Mouse (Mus musculus): Measurements from ENCODE around the gene Klhl41. TPM values are rescaled to one million over a fixed set of nuclear protein-coding genes. Genes with fewer than 3 reads are reported as not detected.

Klhl41 gene
- total RNA-seq, 4 experiments from 2014 or later, result 0.21 to 0.59 (median 0.54) TPM

DNA sequence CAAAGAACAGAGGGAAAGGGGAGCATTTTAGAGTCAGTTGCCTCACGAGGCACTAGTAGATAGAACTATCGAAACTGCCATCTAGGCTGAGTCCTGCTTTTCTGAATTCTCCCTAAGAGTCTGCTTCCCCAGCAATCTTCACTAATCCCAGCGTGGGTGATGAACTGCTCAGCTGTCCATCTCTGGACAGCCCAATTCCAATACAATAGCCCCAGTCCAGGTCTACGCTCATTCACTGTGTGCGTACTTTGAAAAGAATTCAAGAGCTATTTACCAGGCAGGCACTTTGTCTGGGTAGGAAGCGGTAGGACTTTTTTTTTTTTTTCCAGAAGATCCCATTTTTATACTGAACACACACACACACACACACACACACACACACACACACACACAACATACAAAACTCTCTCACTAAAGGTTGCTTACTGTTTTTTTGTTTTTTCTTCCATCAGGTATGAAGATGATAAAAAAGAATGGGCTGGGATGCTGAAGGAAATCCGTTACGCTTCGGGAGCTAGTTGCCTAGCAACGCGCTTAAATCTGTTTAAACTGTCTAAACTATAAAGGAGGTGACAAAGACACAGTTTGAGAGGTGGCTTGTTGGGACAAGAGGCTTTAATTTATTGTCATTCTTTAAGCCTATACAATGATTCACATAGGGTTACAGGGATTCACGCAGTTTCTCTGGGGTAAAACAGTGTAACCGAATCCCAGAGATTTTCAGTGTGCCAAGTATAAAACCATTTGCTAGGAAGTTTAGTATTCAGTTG lies 13.3 kb downstream of the Klhl41 start:
- no peak for DNase-seq

DNA sequence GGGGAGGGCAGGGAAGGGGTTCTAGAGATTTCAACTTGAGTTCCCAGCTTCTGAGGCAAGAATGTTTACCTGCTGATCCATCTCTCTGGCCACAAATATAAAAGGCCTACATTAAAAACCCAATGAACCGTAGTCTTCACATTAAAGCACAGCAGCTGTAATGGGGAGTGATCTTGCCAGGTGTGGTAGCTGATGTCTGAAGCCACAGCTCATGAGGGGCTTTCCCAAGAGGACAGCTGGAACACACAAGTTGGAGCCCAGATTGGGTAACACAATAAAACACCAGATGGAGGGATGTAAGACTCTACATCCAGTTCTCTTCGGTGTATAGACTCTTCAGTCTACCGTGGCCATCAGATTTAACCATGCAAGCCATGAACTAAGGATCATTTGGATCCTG lies 14.6 kb downstream of the Klhl41 start:
- DNase-seq, result no peak

- no peak for DNase-seq
These were observed 20.3 kb downstream of the Klhl41 start for GRCm38 (mm10) chr2:69690214-69690613.

DNA sequence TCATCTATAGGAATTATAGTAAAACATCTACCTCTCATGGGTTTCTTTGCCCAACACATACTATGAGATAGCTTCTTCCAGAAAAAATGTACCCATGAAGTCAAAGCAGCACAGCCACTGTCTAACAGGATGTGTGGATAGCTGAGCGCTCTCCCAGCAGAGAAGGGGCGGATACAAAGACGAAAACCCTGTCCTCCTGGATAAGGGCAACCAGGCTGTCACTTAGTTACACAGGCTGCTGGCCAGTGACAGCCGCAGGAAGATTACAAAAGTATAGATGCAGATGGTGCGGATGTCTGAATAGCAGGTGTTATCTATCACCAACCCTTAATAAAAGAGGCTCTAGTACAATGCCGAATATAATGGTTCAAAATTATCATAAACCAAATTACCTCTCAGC lies 20.9 kb downstream of the Klhl41 start:
- DNase-seq, result no peak

DNA sequence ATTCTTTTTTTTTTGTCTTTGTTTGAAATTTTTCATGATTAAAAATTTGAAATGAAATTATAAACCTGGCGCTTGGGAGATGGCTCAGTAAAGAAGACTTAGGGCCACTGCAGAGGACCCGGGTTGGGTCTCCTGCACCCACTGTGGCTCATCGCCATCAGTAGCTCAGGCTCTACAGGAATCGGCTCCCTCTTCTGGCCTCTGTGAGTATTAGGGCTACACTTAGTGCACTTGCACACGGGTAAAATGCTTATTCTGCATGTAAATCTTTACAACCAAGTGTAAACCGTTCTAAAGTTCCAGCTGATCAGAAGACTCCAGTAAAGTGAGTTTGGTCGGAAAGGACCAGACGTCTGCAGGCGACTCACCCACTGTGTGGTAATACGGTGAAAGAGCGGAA lies 23.6 kb downstream of the Klhl41 start:
- no peak for DNase-seq

DNA sequence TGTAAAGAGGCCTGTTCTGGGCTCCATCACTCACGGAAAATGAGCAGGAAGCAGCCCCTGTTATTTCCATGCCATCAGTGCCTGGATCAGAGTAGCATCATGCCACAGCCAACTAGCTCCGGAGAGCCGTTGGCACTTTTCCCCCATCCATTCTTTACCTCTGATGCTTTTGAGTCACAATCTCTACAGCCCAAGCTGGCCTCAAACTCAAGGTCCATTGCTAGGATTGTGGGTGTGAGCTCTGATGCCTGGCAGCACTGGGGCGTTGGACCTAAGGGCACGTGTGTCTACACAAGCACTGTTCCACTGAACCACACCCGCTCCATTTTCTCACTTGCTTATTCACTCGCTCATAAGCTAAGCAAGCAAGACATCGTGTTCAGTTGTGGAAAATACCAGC lies 30.5 kb downstream of the Klhl41 start:
- no peak for DNase-seq

DNA sequence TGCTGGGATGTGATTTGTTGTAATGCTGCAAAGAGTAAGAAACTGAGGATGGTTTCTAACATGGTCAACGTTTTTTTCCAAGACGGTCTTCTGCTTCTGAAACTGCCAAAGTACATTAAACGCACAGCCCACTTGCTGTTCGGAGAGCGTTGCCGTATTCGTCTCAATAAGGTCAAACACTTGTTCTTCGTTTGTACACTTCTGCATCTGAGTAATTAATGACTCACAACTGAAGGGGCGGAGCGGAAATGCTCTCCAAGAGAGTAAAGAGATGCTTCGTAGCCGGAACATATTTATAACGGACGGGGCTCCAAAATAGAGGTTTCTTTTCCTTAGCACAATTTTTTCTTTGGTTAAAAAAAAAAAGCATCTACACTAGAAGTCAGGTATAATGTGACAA lies 42.3 kb downstream of the Klhl41 start:
- no peak for DNase-seq

DNA sequence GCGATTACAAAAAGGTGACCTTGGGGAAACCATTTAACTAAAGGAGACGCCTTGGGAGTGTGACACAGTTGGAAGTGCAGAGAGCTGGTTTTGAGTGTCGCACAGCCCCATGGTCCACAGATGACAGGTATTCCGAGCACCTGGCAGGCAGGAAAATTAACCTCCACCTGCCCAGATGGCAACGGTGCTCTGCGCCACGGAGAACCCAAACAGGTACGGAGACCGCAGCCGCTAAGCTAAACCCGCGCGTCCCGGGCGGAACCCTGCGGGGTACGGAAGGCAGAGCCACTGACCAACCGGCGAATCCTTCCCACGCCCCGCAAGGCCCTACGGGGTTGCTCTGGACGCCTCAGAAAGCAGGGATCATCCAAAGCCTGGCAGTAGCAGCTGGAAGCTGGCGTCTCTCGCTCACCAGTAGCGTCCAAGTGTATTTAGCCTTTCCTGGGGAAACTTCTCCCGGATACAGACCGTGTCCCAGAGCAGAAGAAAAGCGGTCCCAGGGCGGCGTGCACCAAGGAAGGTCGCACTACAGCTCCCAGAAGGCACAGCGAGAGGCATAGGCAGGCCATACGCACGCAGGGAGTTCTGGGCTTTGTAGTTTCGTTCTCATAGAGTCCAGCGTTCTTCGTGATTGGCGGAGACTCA lies 43.2 kb downstream of the Klhl41 start, which contains the start of gene Fastkd1:
TSS of gene Fastkd1 (minus strand) at position 536 of the 645 bp plus-strand sequence.
- peak; percentile 88 for DNase-seq

DNA sequence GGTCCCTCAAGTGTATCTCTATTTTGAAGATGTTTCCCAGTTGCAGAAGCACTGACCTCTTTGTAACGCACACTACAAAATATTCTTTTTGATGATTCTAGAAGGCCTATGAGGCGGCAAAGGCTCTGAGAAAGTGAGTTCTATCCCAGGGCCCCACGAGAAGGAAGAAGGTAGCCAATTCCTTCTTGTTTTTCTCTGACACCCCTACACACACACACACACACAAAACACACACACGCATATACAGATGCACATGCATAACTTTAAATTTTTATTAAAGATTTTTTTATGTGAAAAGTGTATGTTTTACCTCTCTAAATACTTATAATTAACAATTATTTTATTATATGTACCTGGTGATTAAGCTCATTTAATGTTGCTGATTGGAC lies 43.7 kb downstream of the Klhl41 start:
- DNase-seq, result no peak

DNA sequence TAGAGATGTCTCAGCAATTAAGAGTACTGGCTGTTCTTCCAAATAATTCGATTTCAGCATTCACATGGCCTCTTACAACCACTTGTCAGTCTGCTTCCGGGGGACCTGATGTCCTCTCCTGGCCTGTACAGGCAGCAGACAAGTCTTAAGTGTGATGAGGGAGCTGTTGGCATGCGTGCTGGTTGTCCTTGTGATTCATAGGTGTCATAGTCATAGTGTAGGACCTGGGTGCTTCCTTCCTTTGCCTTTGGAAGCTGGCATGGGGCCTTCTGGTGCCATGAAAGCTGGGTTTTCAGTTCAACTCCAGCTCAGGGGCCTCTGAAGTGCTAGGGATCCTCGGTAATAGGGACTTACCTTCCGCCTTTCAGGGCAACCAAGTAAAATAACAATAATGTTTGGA lies 44.2 kb downstream of the Klhl41 start:
- peak; percentile 23 for DNase-seq

DNA sequence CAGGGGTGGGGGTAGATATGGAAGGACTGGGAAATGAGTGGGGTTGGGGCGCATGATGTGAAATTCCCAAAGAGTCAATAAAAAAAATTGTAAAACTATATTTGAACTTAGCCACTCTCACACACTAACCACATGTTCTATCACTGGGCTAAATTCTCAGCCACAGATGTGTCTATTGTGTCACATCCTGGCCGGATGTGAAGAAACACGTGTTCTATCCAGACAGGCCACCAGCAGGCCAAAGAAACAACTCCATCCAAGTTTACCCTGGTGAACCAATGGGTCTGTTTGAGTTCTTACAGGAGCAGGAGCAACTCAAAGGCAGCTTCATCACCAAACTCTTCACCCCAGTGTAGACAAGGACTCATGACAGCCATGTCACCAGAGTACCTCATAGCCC lies 46.6 kb downstream of the Klhl41 start:
- DNase-seq, result no peak

DNA sequence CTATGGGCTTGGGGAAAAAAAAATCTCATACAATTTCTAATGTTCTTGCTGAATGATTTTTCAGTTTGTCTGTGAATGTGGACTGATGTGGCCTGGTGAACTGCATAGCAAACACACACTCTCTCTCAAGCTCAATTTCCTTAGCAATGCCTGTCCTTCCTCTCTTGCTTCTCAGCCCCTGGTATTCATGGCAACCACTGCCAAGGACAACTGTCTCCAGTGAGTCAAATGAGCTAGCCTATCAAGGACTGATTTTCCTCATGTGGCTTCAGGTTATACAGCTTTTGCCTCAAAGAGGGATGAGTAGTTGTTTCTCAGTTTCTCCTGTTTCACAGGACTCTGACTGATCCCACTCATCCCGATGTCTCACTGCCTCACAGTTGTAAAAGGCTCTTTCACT lies 49.2 kb downstream of the Klhl41 start:
- peak; percentile 55 for DNase-seq

DNA sequence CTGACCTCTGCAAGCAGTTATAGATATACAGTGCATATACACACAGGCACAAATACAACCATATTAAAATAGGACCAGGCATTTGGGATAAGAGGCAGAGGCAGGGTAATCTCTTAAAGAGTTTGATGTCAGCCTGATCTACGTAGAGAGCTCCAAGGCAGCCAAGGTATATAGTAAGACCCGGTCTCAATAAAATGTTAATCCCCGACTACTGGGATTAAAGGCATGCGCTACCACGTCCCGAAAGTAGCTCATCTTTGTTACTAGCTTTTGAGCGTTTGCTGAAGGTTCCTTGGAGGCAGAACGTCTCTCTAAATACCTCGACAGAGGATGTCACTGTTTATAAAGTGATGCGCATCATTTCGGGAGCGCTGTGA lies 52.3 kb downstream of the Klhl41 start, which contains the start of gene Ppig:
TSS of gene Ppig (plus strand) at position 273 of the 377 bp plus-strand sequence.
- DNase-seq, result no peak

DNA sequence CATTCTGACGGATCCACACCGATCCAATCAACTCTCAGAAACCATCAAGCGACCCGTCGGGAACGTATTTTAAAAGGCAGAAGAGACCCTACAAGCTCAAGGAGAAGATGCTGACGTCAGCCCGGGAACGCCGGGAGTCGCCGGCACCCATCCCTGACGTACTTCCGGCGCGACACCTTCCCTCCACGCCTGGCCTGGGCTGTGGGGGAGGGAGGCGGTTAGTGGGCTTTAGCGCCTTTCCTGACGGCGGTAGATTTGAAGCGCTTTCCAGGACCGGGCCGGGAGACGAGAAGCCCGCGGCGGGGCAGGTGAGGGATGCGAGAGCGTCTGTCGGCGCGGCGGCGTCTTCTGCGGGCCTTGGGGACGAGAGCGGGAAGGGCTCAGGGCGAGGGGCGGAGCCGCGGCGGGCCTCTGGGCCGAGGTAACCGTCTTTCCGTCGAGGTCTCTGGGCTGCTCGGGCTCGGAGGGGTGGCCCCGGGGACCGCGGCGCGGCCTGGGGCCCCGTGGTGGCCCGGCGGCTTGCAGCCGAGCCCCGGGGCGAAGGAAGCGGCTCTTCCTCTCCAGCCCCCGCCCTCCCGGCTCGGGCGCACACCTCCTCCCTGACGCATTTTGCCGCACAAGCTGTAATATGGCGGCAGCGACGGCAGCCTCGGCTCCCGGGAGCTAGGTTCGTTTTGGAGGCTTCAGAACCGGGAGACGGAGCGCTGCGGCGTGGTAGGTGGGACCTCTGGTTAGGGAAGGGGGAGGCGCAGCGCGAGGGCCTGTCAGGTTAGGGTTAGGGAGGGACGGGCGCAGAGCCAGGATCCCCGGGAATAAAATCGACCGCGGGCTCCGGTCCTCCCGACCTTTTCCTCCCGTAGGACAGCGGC lies 53.0 kb downstream of the Klhl41 start:
- DNase-seq, result peak; percentile 86

GRCm38 (mm10) chr2:69723519-69723825 lies 53.6 kb downstream of the Klhl41 start:
- DNase-seq, result no peak

Other genes with a start within 250 kb of the Klhl41 start
- gene Lrp2, start 84.1 kb upstream of the Klhl41 start, total RNA-seq (2022), result under 1 TPM; 0.15 to 0.42 (median 0.24) TPM
- gene Bbs5, start 22.9 kb upstream of the Klhl41 start, total RNA-seq (2022), result 10 to 100 TPM in 2 of 4 experiments, 1 to 10 TPM in 2; 9.8 to 14.6 (median 10.2) TPM
- gene Fastkd1, start 43.4 kb downstream of the Klhl41 start, total RNA-seq (2022), result 10 to 100 TPM; 21.4 to 26.0 (median 22.6) TPM
- gene Ppig, start 52.4 kb downstream of the Klhl41 start, total RNA-seq (2022), result 10 to 100 TPM; 53.1 to 68.6 (median 61.8) TPM
- 1 to 10 TPM; 1.9 to 3.9 (median 2.4) TPM for gene Ccdc173, start 119.5 kb downstream of the Klhl41 start, total RNA-seq (2022)
- 10 to 100 TPM; 24.4 to 30.8 (median 25.5) TPM for gene Phospho2, start 119.5 kb downstream of the Klhl41 start, total RNA-seq (2022)
- gene Klhl23, start 151.8 kb downstream of the Klhl41 start, total RNA-seq (2022), result 10 to 100 TPM; 11.4 to 16.6 (median 14.4) TPM
- gene Ssb, start 191.4 kb downstream of the Klhl41 start, total RNA-seq (2022), result 100 to 1,000 TPM; 149 to 159 (median 152) TPM
- gene Mettl5, start 215.5 kb downstream of the Klhl41 start, total RNA-seq (2022), result 10 to 100 TPM; 16.2 to 26.2 (median 21.0) TPM
- gene Ubr3, start 227.1 kb downstream of the Klhl41 start, total RNA-seq (2022), result 10 to 100 TPM; 85.6 to 99.8 (median 95.5) TPM

Data from adrenal gland, adult 8-10 months (tissue).